Mouse (Mus musculus): ENCODE measurements at regions not wholly inside any gene's neighbourhood (a gene's known extent, or its start where the extent isn't known, plus 50 kb on each side); places are given as distances from the start of the nearest gene placed in this dataset.
"Not testable (repeated sequence)": the region's sequence is repeated elsewhere in the genome, so short reads cannot be mapped to it uniquely, and the experiment has no call there.

DNA sequence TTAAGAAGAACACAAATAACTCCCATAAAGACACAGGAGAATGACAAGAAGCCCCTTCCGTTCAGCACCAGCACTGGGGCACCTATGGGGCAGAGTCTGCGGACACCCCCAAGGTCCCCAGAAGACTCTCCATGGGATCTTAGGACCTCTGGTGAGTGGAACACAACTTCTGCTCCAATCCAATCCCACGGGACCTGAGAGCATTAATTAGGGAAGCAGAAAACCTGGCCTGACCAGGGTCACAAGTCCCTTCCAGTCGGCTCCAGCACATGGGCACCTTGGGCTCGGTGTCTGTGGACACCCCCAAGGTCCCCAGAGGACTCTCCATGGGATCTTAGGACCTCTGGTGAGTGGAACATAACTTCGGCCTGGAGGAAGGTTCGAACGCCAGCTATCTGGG is 59.0 kb upstream of the Btbd35f25 start:
- peaks cover 54% of the 10 kb centered on the region for H3K9me3 ChIP-seq (ENCODE audit: low read length)
- 85% methylated on average over 8 of the region's 8 CpGs for WGBS
- ATAC-seq (ENCODE audit: low FRiP score, low TSS enrichment); H3K4me2 ChIP-seq (replicated peaks; ENCODE audit: low read depth, low read length); H3K27me3 ChIP-seq (ENCODE audit: insufficient read depth, low read length); H3K27ac ChIP-seq (ENCODE audit: low read length); H3K9ac ChIP-seq (replicated peaks; ENCODE audit: low read length); H3K4me1 ChIP-seq (ENCODE audit: insufficient read depth, low read length); H3K4me3 ChIP-seq (ENCODE audit: low read length); H3K36me3 ChIP-seq (ENCODE audit: insufficient read depth, low read length): not testable (repeated sequence)

DNA sequence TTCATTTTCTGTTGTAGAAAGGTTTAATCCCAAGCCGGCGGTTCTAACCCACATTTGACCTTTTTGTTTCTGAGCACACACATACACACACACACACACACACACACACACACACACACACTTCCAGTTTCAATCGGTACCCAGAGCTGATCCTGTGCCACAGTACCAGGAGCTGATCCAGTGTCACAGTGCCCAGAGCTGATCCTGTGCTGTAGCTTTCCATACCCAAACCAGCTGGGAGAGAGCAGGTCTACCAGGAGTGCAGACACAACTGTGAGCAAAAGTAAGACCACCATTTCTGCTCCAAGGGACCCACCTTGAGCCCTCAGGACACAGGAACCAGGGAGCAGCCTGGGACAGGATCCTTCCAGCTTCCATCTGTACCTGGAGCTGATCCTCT is 58.3 kb upstream of the Btbd35f25 start:
- WGBS = 94% methylated on average over 3 of the region's 3 CpGs
- peaks cover 55% of the 10 kb centered on the region for H3K9me3 ChIP-seq (ENCODE audit: low read length)
- ATAC-seq (ENCODE audit: low FRiP score, low TSS enrichment) = peak; percentile 54; the same call in 1 of the 2 replicates

More for the DNA sequence above, 58.3 kb upstream of the Btbd35f25 start:
- Histone ChIP-seq H3K4me2 (replicated peaks; ENCODE audit: low read depth, low read length) (no peak overlapping the region), H3K27me3 (ENCODE audit: insufficient read depth, low read length) (no peaks in the 10 kb centered on the region), H3K4me3 (ENCODE audit: low read length) (no peak overlapping the region), H3K36me3 (ENCODE audit: insufficient read depth, low read length) (no peaks in the 10 kb centered on the region), H3K4me1 (ENCODE audit: insufficient read depth, low read length) (no peaks in the 10 kb centered on the region), H3K9ac (replicated peaks; ENCODE audit: low read length) (no peak overlapping the region), H3K27ac (ENCODE audit: low read length) (no peak overlapping the region)

Measured in kidney, embryonic 16.5 days (tissue).